Mouse (Mus musculus) brain, adult 2 months (tissue): ENCODE measurements at regions not wholly inside any gene's neighbourhood (a gene's known extent, or its start where the extent isn't known, plus 50 kb on each side); places are given as distances from the start of the nearest gene placed in this dataset.
"Not testable (repeated sequence)": the region's sequence is repeated elsewhere in the genome, so short reads cannot be mapped to it uniquely, and the experiment has no call there.

ENCODE experiments used
- DNase-seq: peaks from one replicate; pipeline ENCODE4 v3.0.0; 2011; ENCODE audit warnings: low read depth, low spot score

DNA sequence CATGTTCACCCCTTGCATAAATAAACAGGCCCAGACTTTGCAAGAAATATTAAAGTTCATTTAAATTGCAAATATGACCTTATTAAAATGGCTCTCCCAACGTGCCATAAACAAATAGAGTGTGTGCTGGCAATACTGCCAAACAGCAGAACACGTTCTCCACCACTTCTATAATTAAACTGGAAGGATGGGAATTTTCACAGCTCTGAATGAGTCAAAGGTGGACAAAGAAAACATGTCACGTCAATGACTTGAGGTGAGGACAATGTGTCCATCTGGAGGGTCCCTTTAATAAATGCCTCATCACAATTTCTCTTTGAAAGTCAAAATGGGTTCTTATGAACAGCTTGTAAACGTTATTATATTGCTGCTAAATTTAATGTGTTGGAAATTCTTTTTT is 114.8 kb downstream of the Galc start:
- no peak for DNase-seq

DNA sequence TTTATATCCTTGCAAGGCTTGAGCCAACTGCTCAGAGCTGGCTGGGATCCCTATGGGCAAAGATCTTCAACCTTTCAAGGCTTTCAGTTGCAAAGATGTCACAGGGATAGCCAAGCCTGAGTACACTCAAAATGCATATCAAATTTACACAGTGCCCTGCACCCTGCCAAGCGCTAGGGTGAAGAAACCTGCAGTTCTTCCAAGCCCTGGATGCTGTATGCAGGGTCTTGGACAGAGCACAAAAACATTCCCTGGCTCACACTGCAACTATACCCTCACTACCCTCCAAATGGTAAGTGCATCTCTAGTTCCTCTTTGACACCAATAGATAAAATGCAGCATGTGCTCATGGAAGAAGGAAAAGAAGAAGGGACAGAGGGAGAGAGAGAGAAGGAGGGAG is 116.1 kb downstream of the Galc start:
- no peak for DNase-seq

DNA sequence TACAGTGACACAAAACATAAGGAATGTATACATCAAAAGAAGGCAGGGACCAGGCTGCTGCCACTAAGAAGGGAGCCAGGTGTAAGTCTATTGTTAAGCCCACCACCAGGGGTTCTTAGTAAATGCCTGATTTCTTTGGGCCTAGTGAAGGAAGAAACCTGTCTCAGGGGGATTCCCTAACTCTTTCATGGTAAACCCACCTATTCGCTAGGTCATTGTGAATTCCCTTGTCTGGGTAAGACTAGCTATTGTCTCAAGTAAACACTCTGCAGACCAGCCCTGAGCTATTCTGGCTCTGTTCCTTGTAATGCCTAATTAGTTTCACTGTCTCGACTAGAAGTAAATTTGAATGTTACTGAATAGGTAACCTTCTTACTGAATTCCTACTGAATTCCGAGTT is 119.4 kb downstream of the Galc start:
- not testable (repeated sequence) for DNase-seq

DNA sequence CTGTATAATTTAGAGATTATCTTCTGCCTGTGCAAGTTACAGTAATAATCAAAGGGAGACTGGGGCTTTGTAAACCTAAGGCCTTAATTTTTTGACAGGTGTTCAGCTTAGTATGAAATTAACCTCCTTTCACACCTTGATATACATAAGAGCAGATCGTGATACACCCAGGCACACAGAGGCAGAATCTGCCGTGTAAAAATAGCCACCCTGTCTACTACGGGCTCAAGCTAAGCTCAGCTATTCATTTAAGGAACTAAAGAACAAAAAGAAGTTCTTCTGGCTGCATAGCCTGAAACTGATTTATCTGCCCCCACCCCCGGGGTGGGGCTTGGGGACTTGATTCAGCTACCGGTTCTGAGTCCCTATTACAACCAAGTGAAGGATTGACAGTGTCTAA is 128.0 kb downstream of the Galc start:
- peak; percentile 69 for DNase-seq

DNA sequence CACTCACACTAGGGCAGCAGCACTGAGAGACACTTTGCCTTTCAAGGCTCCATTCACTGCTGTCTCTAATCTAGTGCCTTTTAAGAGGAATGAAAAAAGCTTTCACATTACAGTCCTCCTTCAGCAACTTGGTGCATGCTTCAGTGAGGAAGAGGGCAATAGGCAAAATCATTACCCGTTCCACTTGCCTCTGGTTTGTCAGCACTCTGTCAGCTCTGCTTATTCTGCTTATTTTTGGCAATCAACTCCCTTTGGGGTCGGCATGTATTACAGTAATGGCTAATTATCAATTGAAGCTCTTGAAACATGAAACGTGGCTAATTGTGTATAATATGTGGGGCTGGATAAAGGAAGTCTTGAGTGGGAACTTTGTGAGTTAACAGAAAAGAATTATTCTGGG is 135.7 kb downstream of the Galc start:
- no peak for DNase-seq

DNA sequence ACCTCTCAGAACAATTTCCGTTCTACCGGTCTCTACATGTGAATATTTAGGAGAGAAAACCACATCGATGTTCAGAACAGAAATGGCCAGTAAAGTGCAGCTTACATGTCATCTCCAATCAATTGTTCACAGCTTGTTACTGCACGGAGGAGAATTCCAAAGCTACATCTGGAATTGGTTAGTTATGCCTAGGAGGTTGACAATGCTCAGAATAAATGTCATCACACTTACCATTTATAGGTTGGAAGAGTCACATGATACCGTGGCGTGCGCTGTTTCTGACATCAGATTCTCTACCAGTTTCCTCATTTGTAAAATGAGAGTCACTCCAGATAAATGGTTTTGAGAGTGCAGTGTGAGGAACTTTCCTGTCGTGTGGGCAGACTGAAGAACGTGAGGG is 151.2 kb downstream of the Galc start:
- DNase-seq = no peak

DNA sequence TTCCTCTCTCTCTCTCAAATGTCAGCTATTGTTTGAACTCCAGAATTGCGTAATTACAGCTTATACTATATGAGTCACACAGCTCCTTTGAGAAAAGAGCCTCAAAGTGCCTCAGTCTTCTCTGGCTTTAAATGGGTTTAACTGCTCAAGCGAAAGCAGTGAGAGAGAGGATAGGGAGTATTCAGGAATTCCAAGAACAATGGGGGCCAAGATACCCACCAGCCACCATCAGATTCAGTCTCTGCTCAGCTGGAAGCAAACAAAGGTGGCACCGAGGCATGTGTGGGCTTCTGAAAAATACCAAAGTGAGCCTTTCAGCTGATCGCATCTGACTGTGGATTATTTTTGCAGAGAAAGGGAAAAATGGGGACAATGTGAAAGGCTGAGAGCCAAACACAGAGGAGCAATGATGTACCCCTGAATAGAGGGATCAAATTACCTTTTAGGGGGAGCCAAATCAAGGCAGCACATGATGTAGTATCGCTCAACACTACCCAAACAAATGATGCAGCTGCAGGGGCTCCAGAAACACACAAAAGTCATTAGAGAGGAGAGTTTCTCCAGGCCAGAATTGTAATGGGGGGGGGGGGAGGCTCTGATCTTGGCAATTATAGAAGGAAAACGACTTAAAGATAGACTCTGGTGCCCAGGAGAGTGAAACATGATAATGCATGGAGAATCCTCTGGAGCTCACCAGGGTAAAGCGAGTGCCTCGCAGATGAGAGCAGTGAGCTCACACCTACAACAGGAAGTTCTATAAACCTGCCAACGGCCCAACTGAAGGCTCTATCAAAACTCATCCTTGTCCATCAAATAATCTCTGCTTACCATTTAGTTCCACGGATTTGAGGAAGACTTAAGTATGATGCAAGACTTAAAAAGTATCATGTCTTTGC is 152.2 kb downstream of the Galc start:
- no peak for DNase-seq

DNA sequence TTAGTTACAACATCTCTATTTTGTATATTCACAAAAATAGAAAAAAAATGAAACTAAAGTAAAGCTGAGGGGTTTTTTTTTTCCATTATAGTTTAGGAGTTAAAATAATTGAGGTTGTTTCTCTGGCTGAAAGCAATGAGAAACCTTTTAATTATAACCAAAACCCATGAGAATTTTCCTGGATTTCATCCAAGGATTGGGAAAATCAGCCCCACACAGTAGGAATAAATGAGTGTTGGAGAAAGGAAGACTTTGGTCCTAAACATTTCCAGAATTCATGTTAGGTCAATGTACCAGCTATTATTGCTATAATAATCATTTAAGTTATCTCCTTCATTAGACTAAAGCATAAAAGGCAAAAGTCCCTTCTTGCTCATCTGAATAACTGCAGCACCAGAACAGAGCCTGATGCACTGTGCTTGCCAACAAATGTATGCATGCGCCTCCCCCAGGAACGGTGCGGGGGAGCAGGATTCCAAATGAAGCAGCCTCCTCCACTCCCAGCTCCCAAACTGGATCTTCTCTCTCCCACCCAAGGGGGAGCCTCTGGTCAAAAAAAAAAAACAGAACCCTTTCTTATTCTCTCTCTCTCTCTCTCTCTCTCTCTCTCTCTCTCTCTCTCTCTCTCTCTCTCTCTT is 153.0 kb downstream of the Galc start:
- DNase-seq = peak; percentile 94

DNA sequence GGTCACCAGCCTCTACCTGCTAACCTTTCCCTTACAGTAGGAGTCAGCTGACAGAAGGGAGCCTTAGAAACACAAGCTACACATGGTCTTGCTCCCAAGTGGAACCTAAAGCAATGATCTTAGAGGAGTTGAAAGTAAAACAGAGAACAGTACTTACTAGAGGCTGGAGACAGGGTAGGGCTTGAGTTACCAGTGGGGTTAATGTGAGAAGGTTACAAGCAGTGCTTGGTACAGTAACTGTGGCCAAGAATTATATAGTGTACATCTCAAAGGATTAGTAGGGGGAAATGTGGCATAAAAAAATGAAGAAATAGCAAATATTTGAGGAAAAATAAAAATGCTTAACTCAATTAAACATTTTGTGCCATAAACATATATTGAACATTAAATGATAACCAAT is 153.5 kb downstream of the Galc start:
- DNase-seq = no peak

DNA sequence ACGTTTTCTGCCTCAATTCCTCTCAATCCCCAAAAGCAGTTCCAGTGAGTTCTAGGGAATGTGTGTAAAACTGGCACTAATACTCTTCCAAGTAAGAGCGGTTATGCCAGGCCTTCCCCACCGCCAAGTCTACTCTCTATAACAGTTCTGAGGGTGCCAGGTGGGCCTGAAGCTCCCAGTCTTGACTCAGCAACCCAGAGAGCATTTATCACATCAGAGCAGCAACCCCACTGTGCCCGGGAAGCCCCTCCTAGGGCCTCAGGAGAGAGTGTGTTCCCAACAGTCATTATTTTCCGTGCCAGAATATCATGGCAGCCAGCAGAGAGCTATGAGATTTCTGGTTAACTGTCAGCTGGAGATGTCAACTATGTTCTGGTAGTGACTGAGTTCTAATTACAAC is 169.1 kb downstream of the Galc start:
- no peak for DNase-seq

DNA sequence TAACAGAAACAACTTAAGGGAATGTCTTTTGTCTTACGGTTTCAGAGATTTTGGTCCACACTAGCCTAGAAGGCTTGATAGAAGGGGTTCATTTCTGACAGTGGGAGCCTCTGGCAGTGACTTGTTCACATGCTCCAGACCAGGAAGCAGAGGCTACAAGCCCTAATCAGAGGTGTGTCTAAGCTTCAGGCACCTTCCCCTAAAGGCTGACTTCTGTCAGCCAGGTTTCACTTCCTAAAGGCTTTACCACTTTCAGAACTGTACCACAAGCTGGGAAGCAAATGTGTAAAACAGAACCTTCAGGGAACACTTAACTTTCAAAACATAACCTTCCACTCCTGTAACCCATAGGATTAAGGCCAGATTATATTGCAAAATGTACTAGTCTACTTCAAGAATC is 180.9 kb downstream of the Galc start:
- no peak for DNase-seq

DNA sequence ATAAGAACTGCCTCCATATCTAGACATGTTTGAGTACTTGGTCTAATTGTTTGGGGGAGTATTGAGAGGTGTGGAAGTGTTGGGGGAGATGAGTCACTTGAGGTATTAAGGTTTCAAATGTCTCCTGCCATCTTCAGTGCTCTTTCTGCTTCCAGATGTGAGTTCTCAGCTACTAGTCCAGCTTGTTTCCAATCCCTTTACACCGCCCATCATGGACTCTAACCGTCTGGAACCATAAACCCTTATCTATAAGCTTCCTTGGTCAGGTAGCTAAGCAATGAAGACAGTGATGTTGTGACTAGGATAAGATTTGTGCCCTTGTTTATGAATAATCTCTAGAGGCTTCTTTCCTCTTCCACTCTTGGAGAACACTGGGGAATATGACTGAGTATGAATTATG is 183.7 kb downstream of the Galc start:
- DNase-seq = no peak

DNA sequence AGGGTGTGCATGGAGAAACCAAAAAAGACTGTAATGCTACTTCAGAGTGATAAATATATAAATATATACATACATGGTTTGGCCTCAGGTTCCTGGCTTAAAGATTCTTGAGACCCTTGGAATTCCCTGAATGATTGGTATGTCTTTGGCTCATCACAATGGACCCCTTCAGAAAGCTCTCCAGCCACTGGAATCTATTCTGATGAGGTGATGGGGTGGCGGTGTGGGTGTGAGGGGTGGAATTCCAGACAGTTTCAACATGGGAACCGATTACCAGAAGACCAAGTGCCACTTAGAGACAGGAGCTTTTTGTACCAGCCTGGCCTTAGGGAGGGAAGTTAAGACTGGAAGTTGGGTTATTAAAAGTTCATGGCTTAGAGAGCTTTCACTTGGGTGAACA is 190.1 kb downstream of the Galc start:
- DNase-seq = no peak

DNA sequence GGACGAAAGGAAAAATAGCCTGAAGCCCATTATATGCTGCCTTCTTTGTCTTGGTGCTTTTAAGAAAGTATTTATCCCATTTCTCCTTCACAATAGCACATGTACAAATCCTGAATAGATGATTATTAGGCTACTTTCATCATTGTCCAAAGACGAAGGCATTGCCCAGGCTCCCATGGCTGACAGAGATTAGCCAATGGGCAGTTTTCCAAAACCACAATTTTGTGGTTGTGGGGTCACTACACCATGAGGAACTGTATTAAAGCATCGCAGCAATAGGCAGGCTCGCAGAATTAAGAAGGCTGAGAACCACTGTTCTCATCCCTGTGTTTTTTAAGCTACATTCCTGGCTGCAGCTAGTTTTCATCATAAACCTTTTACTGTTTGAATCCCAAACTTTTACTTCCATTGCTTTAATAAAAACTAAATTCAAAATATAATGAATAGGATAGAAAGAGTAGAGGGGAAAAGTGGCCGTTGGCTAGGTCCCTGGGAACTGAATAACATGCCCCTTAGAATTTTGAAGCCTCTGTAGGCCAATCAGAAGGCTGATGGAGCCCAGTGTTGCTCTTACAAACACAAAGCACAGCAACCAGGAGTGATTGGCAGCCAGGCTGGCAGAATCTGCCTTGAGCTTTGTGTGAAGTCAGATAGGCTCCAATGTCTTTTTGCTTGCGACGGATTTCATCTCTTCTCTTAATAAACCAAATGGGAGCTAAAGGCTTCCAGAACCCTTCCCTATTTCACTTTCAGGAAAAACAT is 199.7 kb downstream of the Galc start:
- DNase-seq = no peak

DNA sequence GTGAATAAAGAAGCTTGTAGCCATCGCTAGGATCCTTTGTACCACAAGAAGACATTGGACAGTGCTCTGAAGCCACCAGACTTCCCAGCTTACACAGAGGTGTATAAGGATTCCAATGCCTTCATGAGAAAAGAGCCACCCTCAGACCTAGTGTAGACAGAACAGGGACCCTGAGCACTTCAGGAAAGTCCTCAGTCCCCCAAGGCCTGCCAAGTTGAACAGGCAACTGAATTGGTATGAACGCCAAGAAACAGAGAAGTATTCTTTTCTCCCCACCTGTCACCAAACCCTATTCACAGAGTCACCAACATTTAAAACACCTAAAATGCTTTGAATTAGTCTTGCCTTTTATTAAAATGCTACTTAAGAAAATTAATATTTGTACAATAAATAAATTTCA is 200.3 kb downstream of the Galc start:
- no peak for DNase-seq

DNA sequence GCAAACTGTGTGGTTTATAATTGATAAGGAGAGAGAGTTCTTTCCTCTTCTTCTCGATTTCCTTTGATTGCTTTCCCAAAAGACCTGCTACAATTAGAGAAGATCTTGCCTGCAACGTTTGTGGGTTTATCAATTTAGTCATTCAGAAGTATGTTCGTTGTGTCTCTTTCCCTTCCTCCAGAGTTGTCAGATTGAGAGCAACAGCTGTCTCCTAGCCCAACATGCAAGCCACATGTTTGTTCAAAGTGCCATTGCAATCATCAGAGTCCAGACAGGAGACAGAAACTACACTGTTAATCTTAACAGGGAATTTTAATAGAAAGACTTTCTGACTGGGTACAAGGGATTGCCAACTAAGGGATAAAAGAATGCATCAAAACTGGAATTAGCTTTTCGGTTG is 208.3 kb downstream of the Galc start:
- DNase-seq = no peak

DNA sequence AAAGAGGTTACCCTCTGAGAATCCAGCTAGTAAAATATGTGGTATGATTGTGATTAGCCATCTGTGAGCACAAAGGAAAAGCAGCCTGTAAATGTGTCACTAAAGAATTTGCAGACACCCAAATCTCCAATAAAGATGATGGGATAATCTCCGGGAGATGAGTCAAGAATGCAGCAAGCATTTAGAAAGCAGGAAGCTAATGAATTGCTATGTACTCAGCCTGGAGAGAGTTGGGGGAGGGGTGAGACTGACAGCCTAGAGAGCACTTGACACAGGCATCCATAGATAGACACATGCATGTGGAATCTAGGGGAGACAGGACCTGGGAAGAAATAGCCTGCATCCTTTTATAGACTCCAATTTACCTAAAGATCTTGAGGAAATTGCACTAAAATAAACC is 208.8 kb downstream of the Galc start:
- no peak for DNase-seq

DNA sequence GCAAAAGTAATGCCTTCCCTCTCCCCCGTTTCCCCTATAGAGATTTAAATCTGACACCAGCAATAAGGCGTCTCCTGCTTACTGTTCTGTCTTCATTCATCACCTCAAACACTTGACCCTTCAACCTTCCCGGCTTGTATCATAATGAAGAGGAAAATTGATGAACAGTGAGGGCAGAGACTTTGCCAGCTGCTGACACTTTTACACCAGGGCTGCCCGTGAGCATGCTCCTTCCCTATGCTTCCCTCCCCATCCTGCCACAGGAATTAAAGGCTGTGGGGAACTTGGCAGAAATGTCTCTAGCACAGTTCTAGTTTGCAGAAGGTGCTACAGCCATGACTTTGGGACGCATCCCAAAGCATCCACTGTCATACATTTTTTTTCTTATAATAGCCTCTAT is 209.2 kb downstream of the Galc start:
- DNase-seq = no peak

DNA sequence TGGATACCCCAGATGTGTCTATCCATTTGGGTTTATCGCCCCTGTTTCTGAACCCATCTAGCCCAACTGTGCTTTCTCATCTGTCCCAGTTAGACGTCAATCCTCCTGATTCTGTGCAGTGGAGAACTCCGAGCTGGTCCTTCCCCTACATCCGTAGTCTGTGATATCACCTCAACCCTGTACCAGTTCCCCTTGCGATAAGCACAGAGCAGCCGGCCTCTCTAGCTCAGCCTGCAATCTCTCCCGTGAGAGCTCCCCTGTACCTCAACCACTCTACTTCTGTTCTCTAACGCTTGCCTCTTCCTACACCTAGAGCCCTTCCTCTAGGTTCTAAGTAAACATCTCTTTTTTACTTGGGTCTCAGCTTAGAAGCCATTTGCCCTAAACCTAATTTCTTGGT is 211.5 kb downstream of the Galc start:
- DNase-seq = no peak

DNA sequence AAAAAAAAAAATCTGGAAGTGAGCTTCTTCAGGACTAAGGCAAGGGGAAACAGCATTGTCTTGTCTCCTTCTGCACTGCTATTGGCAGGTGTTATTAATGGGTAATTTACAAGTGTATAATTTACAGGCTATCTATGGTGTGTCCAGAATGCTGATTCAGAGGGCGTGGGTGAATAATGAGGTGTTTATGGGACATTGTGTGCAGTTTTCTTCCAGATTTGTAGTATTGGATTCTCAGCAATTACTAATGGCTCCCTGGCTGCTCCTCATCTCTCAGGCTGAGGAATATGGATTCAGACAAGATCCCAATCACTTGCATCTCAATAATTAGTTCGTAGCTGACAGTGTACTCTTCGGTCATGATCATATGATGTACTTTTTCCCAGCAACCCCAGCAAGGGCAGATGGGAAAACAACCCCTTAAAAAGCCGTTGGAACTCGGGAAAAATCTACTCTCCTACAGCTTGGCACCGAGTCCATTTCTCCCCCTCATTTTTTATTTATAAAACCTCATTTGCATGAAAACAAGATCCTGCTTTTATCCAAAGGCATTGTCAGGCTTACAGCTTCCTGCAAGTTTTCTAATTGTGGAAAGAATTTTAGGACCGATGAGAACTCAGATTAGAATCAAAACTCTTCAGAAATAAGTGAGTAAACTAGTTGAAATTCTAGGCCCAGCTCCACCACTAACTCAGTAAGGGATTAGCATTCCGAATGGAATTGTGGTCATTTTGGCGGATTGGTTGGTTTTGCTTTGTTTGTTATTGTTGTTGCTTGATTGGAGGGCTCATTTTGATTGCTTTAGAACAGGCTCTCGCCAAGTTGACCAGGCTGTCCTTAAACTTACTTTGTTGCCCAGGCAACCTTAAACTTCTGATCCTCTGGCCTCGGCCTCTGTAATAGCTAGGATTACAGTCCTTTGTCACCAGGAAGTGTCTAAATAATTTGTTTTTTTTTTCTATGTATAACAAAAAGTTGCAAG is 212.5 kb downstream of the Galc start:
- DNase-seq = peak; percentile 80

DNA sequence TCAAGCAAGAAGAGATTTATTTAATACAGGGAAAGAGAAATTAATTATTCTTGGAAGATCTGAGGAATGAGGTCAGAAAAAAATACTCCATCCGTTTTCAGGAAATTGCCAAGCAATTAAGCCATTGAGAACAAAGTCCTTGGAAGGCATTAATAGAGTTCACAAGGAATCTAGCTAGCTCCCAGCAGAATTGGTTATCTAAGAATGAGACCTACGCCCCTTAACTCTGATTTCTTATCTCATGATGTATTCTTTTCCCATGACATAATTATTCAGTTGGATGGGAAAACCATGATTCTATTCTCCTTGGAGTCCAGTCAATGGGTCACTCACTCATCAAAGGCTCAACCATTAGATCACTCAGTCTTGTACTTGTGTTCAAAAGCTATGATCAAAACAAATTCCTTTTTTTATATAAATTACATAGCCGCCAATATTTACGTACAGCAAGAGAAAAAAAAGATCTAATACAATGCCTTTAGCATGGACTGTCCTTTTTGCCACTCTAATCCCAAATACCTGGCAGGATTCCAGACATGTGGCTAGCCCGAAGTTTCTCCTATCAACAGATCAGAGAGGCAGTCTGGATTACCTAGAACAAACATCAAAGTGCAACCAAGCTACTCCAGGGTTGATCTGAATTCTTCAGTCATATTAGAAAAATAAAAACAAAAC is 213.3 kb downstream of the Galc start:
- no peak for DNase-seq
